Mouse (Mus musculus): Measurements from ENCODE around the gene Olfr851. TPM values are rescaled to one million over a fixed set of nuclear protein-coding genes. Genes with fewer than 3 reads are reported as not detected.

The Olfr851 gene
- not detected for polyA plus RNA-seq (2012; fragmentation: generic; extraction: Trizol)

DNA sequence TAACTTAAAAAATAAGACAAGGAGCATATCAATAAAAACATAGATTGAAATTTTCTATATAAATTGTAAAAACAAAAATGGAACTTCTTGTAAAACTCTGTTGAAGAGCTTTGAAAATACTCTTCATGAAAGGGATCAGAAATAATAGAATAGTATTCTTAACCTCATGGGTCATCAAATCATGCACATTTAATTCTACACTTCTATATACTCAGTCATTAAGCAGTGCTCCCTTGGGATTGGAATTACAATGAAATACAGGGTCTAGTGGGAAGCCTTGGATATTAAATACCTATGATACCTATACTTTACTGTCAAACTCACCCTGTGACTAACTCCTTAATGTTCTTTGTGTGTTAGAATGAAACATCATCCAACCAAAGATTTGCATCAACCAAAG, at the start of gene Olfr851:
TSS of gene Olfr851 (plus strand) at position 301 of the 400 bp plus-strand sequence.
- Histone ChIP-seq H3K36me3 (ENCODE audit: control insufficient read depth, insufficient read depth) (no peaks in the 10 kb centered on the region), H3K4me3 (no peak within 1 kb of the TSS), H3K27me3 (ENCODE audit: control insufficient read depth, insufficient read depth, insufficient read length) (no peaks in the 10 kb centered on the region), H3K79me2 (ENCODE audit: control insufficient read depth, insufficient read depth) (no peaks in the 10 kb centered on the region), H3K4me2 (ENCODE audit: low read depth) (no peak within 1 kb of the TSS), H3ac (ENCODE audit: control insufficient read depth, insufficient read length) (no peak within 1 kb of the TSS)
- no peak for TF ChIP-seq CEBPB (IDR thresholded peaks at IDR 0.05; ENCODE audit: insufficient read depth, poor library complexity, severe bottlenecking)
- TF ChIP-seq MAX (IDR thresholded peaks at IDR 0.05; ENCODE audit: low read depth), result no peak
- no peak for TF ChIP-seq REST (IDR thresholded peaks at IDR 0.05; ENCODE audit: insufficient read depth, insufficient read length)
- TF ChIP-seq MYOD1 (IDR thresholded peaks at IDR 0.05; ENCODE audit: control insufficient read depth in 1 of 3, insufficient read length in 2 of 3, low read depth in 2 of 3), result no peak
- TF ChIP-seq SRF (IDR thresholded peaks at IDR 0.05; ENCODE audit: control insufficient read depth, insufficient read length, low read depth), result no peak
- no peak for TF ChIP-seq TCF12 (IDR thresholded peaks at IDR 0.05; ENCODE audit: insufficient read depth, poor library complexity, severe bottlenecking)
- TF ChIP-seq POLR2AphosphoS2 (IDR thresholded peaks at IDR 0.05; ENCODE audit: insufficient read length, low read depth), result no peak
- TF ChIP-seq E2F4 (IDR thresholded peaks at IDR 0.05; ENCODE audit: insufficient read depth), result no peak
- no peak for TF ChIP-seq POLR2A (IDR thresholded peaks at IDR 0.05; ENCODE audit: insufficient read length, low read depth)
- no peak for TF ChIP-seq MYOG (IDR thresholded peaks at IDR 0.05; ENCODE audit: control insufficient read depth in 1 of 3, insufficient read depth in 1 of 3, insufficient read length in 2 of 3, low read depth in 2 of 3)
- TF ChIP-seq USF1 (IDR thresholded peaks at IDR 0.05; ENCODE audit: low read depth), result no peak
- no peak for TF ChIP-seq TCF3 (IDR thresholded peaks at IDR 0.05; ENCODE audit: insufficient read length, low read depth)

DNA sequence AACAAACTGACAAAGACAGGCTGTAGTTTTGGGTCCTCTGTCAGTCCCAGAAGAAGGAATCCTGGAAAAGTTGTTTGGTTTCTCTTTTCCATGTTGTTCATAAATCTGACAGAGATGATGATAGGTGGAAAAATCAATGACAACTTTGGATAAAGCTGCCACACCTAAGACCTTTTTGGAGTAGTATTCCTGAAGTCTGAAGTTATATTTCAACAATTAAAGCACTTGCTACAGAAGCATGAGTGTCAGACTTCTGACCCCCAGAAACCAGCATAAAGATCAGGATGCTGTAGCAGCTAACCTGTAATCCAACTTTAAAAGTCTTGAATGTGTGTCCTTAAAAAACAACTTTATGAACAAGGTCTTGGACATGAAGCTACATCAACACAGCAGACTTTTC, 14.9 kb upstream of the Olfr851 start, which contains the start of gene Olfr850:
TSS of gene Olfr850 (minus strand) at position 101 of the 400 bp plus-strand sequence.
- H3K4me3 ChIP-seq, result no peak within 1 kb of the TSS
- H3K36me3 ChIP-seq (ENCODE audit: control insufficient read depth, insufficient read depth), result no peaks in the 10 kb centered on the region
- H3K27me3 ChIP-seq (ENCODE audit: control insufficient read depth, insufficient read depth, insufficient read length), result no peaks in the 10 kb centered on the region
- no peaks in the 10 kb centered on the region for H3K79me2 ChIP-seq (ENCODE audit: control insufficient read depth, insufficient read depth)
- TF ChIP-seq REST (IDR thresholded peaks at IDR 0.05; ENCODE audit: insufficient read depth, insufficient read length) (no peak), CEBPB (IDR thresholded peaks at IDR 0.05; ENCODE audit: insufficient read depth, poor library complexity, severe bottlenecking) (no peak), SRF (IDR thresholded peaks at IDR 0.05; ENCODE audit: control insufficient read depth, insufficient read length, low read depth) (no peak), POLR2A (IDR thresholded peaks at IDR 0.05; ENCODE audit: insufficient read length, low read depth) (no peak), MYOD1 (IDR thresholded peaks at IDR 0.05; ENCODE audit: control insufficient read depth in 1 of 3, insufficient read length in 2 of 3, low read depth in 2 of 3) (no peak), TCF3 (IDR thresholded peaks at IDR 0.05; ENCODE audit: insufficient read length, low read depth) (no peak), TCF12 (IDR thresholded peaks at IDR 0.05; ENCODE audit: insufficient read depth, poor library complexity, severe bottlenecking) (no peak), MYOG (IDR thresholded peaks at IDR 0.05; ENCODE audit: control insufficient read depth in 1 of 3, insufficient read depth in 1 of 3, insufficient read length in 2 of 3, low read depth in 2 of 3) (no peak), USF1 (IDR thresholded peaks at IDR 0.05; ENCODE audit: low read depth) (no peak), E2F4 (IDR thresholded peaks at IDR 0.05; ENCODE audit: insufficient read depth) (no peak), POLR2AphosphoS2 (IDR thresholded peaks at IDR 0.05; ENCODE audit: insufficient read length, low read depth) (no peak), MAX (IDR thresholded peaks at IDR 0.05; ENCODE audit: low read depth) (no peak)
- no peak within 1 kb of the TSS for H3K4me2 ChIP-seq (ENCODE audit: low read depth)
- no peak within 1 kb of the TSS for H3ac ChIP-seq (ENCODE audit: control insufficient read depth, insufficient read length)

DNA sequence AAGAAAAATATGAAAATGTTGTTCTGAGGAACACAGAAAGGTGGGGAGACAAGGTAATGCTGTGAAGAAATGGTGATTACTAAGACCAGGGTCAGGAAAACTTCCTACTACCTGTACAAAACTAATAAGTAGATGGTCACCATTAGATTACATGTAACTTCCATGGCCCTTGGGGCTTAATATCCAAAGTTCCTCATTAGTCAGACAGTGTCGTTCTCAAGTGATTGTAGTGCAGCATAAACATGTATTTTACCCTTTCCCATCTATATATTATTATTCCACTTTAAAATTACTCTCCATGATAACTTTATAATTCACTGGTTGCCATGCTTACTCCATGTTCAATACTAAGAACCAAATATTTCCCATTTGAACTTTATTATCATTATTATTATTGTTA, 47.9 kb downstream of the Olfr851 start, which contains the start of gene Olfr853:
TSS of gene Olfr853 (minus strand) at position 101 of the 400 bp plus-strand sequence.
- H3ac ChIP-seq (ENCODE audit: control insufficient read depth, insufficient read length), result no peak within 1 kb of the TSS
- no peak for TF ChIP-seq MAX (IDR thresholded peaks at IDR 0.05; ENCODE audit: low read depth)
- TF ChIP-seq E2F4 (IDR thresholded peaks at IDR 0.05; ENCODE audit: insufficient read depth), result no peak
- TF ChIP-seq REST (IDR thresholded peaks at IDR 0.05; ENCODE audit: insufficient read depth, insufficient read length), result no peak
- no peak for TF ChIP-seq TCF3 (IDR thresholded peaks at IDR 0.05; ENCODE audit: insufficient read length, low read depth)
- no peak for TF ChIP-seq USF1 (IDR thresholded peaks at IDR 0.05; ENCODE audit: low read depth)
- no peak for TF ChIP-seq POLR2AphosphoS2 (IDR thresholded peaks at IDR 0.05; ENCODE audit: insufficient read length, low read depth)
- TF ChIP-seq TCF12 (IDR thresholded peaks at IDR 0.05; ENCODE audit: insufficient read depth, poor library complexity, severe bottlenecking), result no peak
- TF ChIP-seq SRF (IDR thresholded peaks at IDR 0.05; ENCODE audit: control insufficient read depth, insufficient read length, low read depth), result no peak
- TF ChIP-seq MYOG (IDR thresholded peaks at IDR 0.05; ENCODE audit: control insufficient read depth in 1 of 3, insufficient read depth in 1 of 3, insufficient read length in 2 of 3, low read depth in 2 of 3), result no peak
- TF ChIP-seq POLR2A (IDR thresholded peaks at IDR 0.05; ENCODE audit: insufficient read length, low read depth), result no peak
- TF ChIP-seq CEBPB (IDR thresholded peaks at IDR 0.05; ENCODE audit: insufficient read depth, poor library complexity, severe bottlenecking), result no peak
- TF ChIP-seq MYOD1 (IDR thresholded peaks at IDR 0.05; ENCODE audit: control insufficient read depth in 1 of 3, insufficient read length in 2 of 3, low read depth in 2 of 3), result no peak
- H3K79me2 ChIP-seq (ENCODE audit: control insufficient read depth, insufficient read depth), result no peaks in the 10 kb centered on the region
- no peak within 1 kb of the TSS for H3K4me2 ChIP-seq (ENCODE audit: low read depth)
- no peaks in the 10 kb centered on the region for H3K27me3 ChIP-seq (ENCODE audit: control insufficient read depth, insufficient read depth, insufficient read length)
- H3K4me3 ChIP-seq, result no peak within 1 kb of the TSS
- no peaks in the 10 kb centered on the region for H3K36me3 ChIP-seq (ENCODE audit: control insufficient read depth, insufficient read depth)

Other genes starting within 250 kb of the Olfr851 start
- gene Olfr843, start 241.3 kb upstream of the Olfr851 start, polyA plus RNA-seq (2012; fragmentation: generic; extraction: Trizol), result not detected
- not detected for gene Olfr844, start 176.9 kb upstream of the Olfr851 start, polyA plus RNA-seq (2012; fragmentation: generic; extraction: Trizol)
- gene Olfr845, start 156.8 kb upstream of the Olfr851 start, polyA plus RNA-seq (2012; fragmentation: generic; extraction: Trizol), result not detected
- gene Olfr846, start 129.3 kb upstream of the Olfr851 start, polyA plus RNA-seq (2012; fragmentation: generic; extraction: Trizol), result not detected
- 0.02 TPM for gene Olfr847, start 114.6 kb upstream of the Olfr851 start, polyA plus RNA-seq (2012; fragmentation: generic; extraction: Trizol)
- not detected for gene Olfr849, start 53.0 kb upstream of the Olfr851 start, polyA plus RNA-seq (2012; fragmentation: generic; extraction: Trizol)
- gene Olfr850, start 15.0 kb upstream of the Olfr851 start, polyA plus RNA-seq (2012; fragmentation: generic; extraction: Trizol), result not detected
- gene Olfr853, start 47.8 kb downstream of the Olfr851 start, polyA plus RNA-seq (2012; fragmentation: generic; extraction: Trizol), result not detected
- not detected for gene Olfr854, start 74.1 kb downstream of the Olfr851 start, polyA plus RNA-seq (2012; fragmentation: generic; extraction: Trizol)
- gene Olfr855, start 89.3 kb downstream of the Olfr851 start, polyA plus RNA-seq (2012; fragmentation: generic; extraction: Trizol), result not detected
- gene Zfp317, start 128.8 kb downstream of the Olfr851 start, polyA plus RNA-seq (2012; fragmentation: generic; extraction: Trizol), result 5.9 TPM
- not detected for gene Olfr857, start 216.1 kb downstream of the Olfr851 start, polyA plus RNA-seq (2012; fragmentation: generic; extraction: Trizol)

Measured in myocyte (in vitro differentiated cells).